Comparison of ENCODE assay signal across 8 mouse cellular contexts in genomic region chr9:96536895-96537614, GRCm38 (mm10). TPM values are rescaled to one million over a fixed set of nuclear protein-coding genes. Genes with fewer than 3 reads are reported as not detected.
DNase-seq lines count a peak whose midpoint lies in the region; ATAC-seq and TF ChIP-seq lines count a peak whose summit lies in the region.

No protein-coding gene starts in this region.

- peak overlapping the region; percentile 58 for H3K4me3 ChIP-seq in heart, embryonic 13.5 days
- H3K4me3 ChIP-seq in lung, postnatal 0 days (ENCODE audit: low read depth, low read length) = peak overlapping the region; percentile 36

- peak; percentile 77 for ATAC-seq in frontal cortex, adult (ENCODE audit: low TSS enrichment)
- no peak; the same call in 1 of the 2 replicates for ATAC-seq in heart, embryonic 13.5 days (ENCODE audit: extremely low read depth, insufficient number of reproducible peaks, low FRiP score, low TSS enrichment)
- peak; percentile 79 for ATAC-seq in lung, postnatal 0 days

- no peak for TF ChIP-seq CTCF in lung, postnatal 0 days (IDR thresholded peaks at IDR 0.05)

- H3K9ac ChIP-seq in heart, embryonic 13.5 days = peak overlapping the region; percentile 81
- H3K9ac ChIP-seq in lung, postnatal 0 days (replicated peaks; ENCODE audit: low read depth) = peak overlapping the region; percentile 41

- no peak for TF ChIP-seq EP300 in lung, postnatal 0 days (IDR thresholded peaks at IDR 0.05)

- H3K4me1 ChIP-seq in heart, embryonic 13.5 days = peaks cover 17% of the 10 kb centered on the region
- peaks cover 11% of the 10 kb centered on the region; the same call in 1 of the 2 replicates for H3K4me1 ChIP-seq in lung, postnatal 0 days (ENCODE audit: insufficient read depth, low read depth, low read length)

- peak overlapping the region; percentile 51 for H3K27ac ChIP-seq in heart, embryonic 13.5 days (replicated peaks)
- peak overlapping the region; percentile 43; the same call in 1 of the 2 replicates for H3K27ac ChIP-seq in lung, postnatal 0 days (ENCODE audit: low read length)

- H3K4me2 ChIP-seq in heart, embryonic 13.5 days = peak overlapping the region; percentile 76
- peak overlapping the region; percentile 74 for H3K4me2 ChIP-seq in lung, postnatal 0 days (replicated peaks; ENCODE audit: low read depth, low read length)

- H3K27me3 ChIP-seq in heart, embryonic 13.5 days (replicated peaks) = no peaks in the 10 kb centered on the region
- no peaks in the 10 kb centered on the region for H3K27me3 ChIP-seq in lung, postnatal 0 days (replicated peaks; ENCODE audit: insufficient read depth, low read length)

- no peaks in the 10 kb centered on the region for H3K9me3 ChIP-seq in heart, embryonic 13.5 days
- H3K9me3 ChIP-seq in lung, postnatal 0 days (ENCODE audit: low read length) = no peaks in the 10 kb centered on the region

- no peak for DNase-seq in frontal cortex, postnatal 25 days (ENCODE audit: low spot score in 2 of 2)
- peak; percentile 33 to 43 for DNase-seq in adrenal gland, adult 18-20 months (ENCODE audit: low spot score in 2 of 2)
- peak; percentile 66 for DNase-seq in embryo, embryonic 9.5 days (ENCODE audit: extremely low spot score)
- peak; percentile 52 for DNase-seq in kidney, postnatal 14 days
- DNase-seq in lung, postnatal 0 days (ENCODE audit: low spot score) = peak; percentile 67
- DNase-seq in ovary, postnatal 36 days (ENCODE audit: low spot score) = peak; percentile 67

- WGBS in heart, embryonic 13.5 days = 21% methylated on average over 37 of the region's 37 CpGs
- 31% methylated on average over 37 of the region's 37 CpGs for WGBS in lung, postnatal 0 days

- peaks cover 15% of the 10 kb centered on the region for H3K36me3 ChIP-seq in heart, embryonic 13.5 days
- 0 out of 2 replicates have a peak, but pooled peaks cover 5% of the 10 kb centered on the region for H3K36me3 ChIP-seq in lung, postnatal 0 days (ENCODE audit: insufficient read depth, low read length)

RNA-seq across cellular contexts. Expression of gene Gm28729, which starts 12.0 kb away (rescaled TPM):
- total RNA-seq in adrenal gland, adult 18-20 months (2021) = under 1 TPM in 1 of 2 experiments, not detected in 1; 0.16 TPM
- not detected in 2 replicates for polyA plus RNA-seq in heart, embryonic 13.5 days (2015; fragmentation: Nextera tagmentation; extraction: Ambion mirVana)
- polyA plus RNA-seq in lung, postnatal 0 days (2015; fragmentation: Nextera tagmentation; extraction: Ambion mirVana) = 2.7 and 4.4 TPM in 2 replicates

RNA-seq across cellular contexts. Expression of gene Rnf7, which starts 58.6 kb away (rescaled TPM):
- 10 to 100 TPM; 78.4 to 80.0 TPM for total RNA-seq in adrenal gland, adult 18-20 months (2021)
- polyA plus RNA-seq in heart, embryonic 13.5 days (2015; fragmentation: Nextera tagmentation; extraction: Ambion mirVana) = 208 and 243 TPM in 2 replicates
- 160 and 168 TPM in 2 replicates for polyA plus RNA-seq in lung, postnatal 0 days (2015; fragmentation: Nextera tagmentation; extraction: Ambion mirVana)

Comparison
In these comparisons a context has a peak if more than half of its experiments do, and no peak if none do; other contexts are left out.
1. DNase-seq: peak in adrenal gland, adult 18-20 months (2 of 2), embryo, embryonic 9.5 days (single experiment), kidney, postnatal 14 days (single experiment), lung, postnatal 0 days (single experiment) and ovary, postnatal 36 days (single experiment); none in frontal cortex, postnatal 25 days (0 of 2).